Mouse (Mus musculus) bone marrow macrophage, adult 2 months (primary cell): ENCODE measurements around the gene Glul. TPM values are rescaled to one million over a fixed set of nuclear protein-coding genes. Genes with fewer than 3 reads are reported as not detected.
A peak's percentile ranks its signal among the peaks of the same experiment; 100 is the strongest.

Experiments
- H3K27ac ChIP-seq: 2 replicates; pipeline ENCODE4 v1.5.1; 2012; ENCODE audit warnings: low read depth, low read length; ENCODE audit not compliant: insufficient read depth
- H3K4me1 ChIP-seq: 2 replicates; pipeline ENCODE4 v1.6.1; 2012; ENCODE audit warnings: low read length; ENCODE audit not compliant: control insufficient read depth, insufficient read depth
- H3K4me3 ChIP-seq: 2 replicates; pipeline ENCODE4 v1.5.1; 2012; ENCODE audit warnings: mild to moderate bottlenecking, low read length, moderate library complexity; ENCODE audit not compliant: insufficient read depth
- CTCF ChIP-seq: IDR thresholded peaks from 2 replicates; pipeline ENCODE4 v1.5.1; 2012; ENCODE audit warnings: low read depth, mild to moderate bottlenecking, low read length, moderate library complexity
- POLR2A ChIP-seq: IDR thresholded peaks from 2 replicates; pipeline ENCODE4 v1.6.1; 2012; ENCODE audit warnings: mild to moderate bottlenecking, low read depth, low read length, borderline replicate concordance
- polyA plus RNA-seq: library from polyadenylated mRNA; stranded (reverse); fragments of >200 nt; gene quantifications from 2 replicates; pipeline ENCODE4 v1.2.4, GENCODE M21; 2012; ENCODE audit not compliant: missing spikeins, insufficient read depth, insufficient read length

Gene Glul
- polyA plus RNA-seq, 1 experiment, result 292 TPM

- no peak overlapping the region for H3K27ac ChIP-seq
- TF ChIP-seq CTCF (peak; percentile 65), POLR2A (no peak)
Measured at GRCm38 (mm10) chr1:153894979-153895378, 4.8 kb upstream of the Glul start.

GRCm38 (mm10) chr1:153897196-153897595, 2.5 kb upstream of the Glul start:
- TF ChIP-seq CTCF, result no peak
- TF ChIP-seq POLR2A, result no peak
- H3K4me1 ChIP-seq, result peaks cover 21% of the 10 kb centered on the region
- H3K4me3 ChIP-seq, result no peak overlapping the region
- H3K27ac ChIP-seq, result no peak overlapping the region

More at GRCm38 (mm10) chr1:153894979-153895378, 4.8 kb upstream of the Glul start:
- no peak overlapping the region for H3K4me3 ChIP-seq
- H3K4me1 ChIP-seq, result peaks cover 17% of the 10 kb centered on the region

DNA sequence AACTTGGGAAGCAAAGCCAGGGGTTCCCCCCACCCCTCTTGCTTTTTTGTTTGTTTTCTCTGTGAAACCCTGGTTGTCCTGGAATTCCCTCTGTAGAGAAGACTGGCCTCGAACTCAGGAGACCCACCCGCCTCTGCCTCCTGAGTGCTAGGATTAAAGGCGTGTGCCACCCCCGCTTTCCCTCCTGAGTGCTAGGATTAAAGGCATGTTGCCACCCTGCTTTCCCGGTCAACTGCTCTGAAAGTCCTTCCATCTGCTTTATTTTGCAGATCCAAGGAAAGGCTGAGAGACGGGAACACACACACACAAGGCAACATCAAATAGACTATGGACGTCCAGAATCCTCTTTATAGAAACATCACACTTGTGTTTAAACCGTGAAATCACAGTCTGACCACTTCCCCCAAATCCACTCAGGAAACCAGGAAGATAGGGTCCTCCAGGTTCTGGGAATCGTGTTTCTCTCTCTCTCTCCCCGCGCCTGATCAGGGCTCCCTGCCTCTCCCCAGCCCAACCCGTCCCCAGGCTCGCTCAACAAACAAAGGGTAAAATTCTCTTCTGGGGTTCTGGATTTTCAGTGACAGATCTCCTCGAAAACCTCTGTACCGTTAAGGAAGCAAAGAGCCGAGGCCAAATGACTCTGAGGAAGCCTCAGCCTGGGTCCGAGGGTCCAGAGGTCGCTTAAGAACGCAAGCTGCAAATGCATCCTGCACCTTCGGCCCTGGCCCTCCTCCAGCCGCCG, 584 bp upstream of the Glul start:
- Histone ChIP-seq H3K4me3 (peak overlapping the region; percentile 63), H3K27ac (peak overlapping the region; percentile 47), H3K4me1 (peaks cover 15% of the 10 kb centered on the region)
- TF ChIP-seq CTCF (no peak), POLR2A (no peak)

DNA sequence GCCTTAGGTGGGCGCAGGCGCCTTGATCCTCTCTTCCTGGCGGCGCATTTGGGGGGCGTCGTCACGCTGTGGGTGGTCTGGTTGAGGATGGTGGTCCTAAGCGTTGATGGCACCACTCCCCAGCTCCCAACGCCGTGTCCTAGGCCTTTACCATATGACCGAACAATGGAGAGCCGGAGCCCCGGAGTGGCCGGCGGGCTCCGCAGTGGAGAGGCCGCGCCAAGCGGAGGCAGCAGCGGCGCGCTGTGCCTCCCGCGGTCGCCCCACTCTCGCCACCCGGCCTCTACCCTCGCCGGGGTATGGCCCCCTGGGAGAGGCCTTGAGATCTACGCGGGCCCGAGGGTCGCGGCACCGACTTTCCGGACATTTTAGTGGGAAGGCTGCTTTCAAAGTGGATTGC, 637 bp downstream of the Glul start:
- Histone ChIP-seq H3K4me1 (peaks cover 9% of the 10 kb centered on the region), H3K27ac (peak overlapping the region; percentile 78), H3K4me3 (peak overlapping the region; percentile 95)
- TF ChIP-seq POLR2A, result no peak
- TF ChIP-seq CTCF, result no peak

DNA sequence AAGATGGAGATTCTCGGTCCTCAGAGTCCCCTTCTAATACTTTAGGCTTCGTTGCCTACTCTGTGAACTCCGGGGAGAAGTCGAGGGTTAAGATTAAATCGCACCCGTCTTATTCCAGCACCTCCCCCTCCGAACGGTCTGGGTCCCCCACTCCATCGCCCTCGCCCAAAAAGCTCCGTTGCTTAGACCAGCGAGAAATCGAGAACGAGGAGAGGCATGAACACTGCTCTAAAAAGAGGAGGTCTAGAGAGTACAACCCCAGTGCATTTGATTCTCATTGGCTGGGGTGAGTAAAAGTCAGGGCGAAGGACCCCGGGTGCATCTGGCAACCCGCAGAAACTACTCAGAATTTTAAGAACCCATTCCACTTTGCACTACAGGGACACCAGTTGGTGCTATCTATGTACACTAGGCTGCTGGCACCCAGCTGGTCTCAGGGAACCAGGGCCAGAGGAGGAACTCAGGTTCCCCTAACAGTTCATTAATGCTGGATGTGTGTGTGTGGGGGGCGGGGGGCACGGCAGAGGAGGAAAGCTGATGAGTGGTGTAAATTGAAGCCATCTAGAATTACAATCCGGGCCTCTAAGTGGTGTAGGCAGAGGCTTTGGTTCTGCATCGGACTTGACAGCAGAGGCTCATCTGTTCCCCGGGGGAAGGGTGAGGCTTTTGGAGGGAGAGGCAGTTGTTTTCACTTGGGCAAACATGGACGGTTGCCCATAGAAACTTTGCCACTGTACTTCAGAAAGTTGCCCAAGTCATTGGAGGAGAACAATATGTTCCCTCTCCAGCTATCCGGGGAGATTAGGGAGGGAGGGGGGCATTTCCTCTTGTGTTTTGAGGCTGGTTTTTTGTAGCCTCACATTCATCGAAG, 1.4 kb downstream of the Glul start:
- TF ChIP-seq CTCF (no peak), POLR2A (no peak)
- H3K27ac ChIP-seq, result peak overlapping the region; percentile 78

DNA sequence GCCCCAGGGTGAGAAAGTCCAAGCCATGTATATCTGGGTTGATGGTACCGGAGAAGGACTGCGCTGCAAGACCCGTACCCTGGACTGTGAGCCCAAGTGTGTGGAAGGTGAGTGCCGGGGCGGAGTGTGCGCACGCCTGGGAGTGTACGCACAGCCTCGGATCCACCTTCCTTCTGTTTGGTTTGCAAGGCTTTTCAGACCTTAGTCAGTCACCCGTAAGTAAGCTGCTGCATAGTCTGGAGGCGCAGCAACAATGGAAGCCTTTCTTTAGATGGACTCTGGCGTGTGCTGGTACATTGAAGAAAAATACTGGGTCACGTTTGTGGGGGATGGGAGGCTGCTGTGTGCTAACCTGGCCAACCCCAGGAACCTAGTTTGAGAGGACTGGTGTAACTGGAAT, 3.3 kb downstream of the Glul start:
- no peak overlapping the region for H3K4me3 ChIP-seq
- peaks cover 9% of the 10 kb centered on the region for H3K4me1 ChIP-seq
- no peak overlapping the region for H3K27ac ChIP-seq
- TF ChIP-seq CTCF (no peak), POLR2A (no peak)

More for the DNA sequence above, 1.4 kb downstream of the Glul start:
- Histone ChIP-seq H3K4me1 (peaks cover 9% of the 10 kb centered on the region), H3K4me3 (peak overlapping the region; percentile 95)

DNA sequence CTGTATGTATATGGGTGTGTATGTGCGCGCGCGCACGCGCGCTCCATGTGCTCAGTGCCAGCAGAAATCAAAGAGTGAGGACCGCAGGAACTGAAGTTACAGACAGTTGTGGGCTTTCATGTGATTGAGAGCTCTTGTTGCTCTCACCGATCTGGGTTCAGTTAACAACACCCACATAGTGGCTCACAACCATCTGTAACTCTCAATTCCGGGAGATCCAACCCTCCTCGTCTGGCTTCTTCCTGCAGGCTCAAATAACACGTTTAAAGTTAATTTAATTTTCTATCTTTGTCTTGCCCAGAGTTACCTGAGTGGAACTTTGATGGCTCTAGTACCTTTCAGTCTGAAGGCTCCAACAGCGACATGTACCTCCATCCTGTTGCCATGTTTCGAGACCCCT, 4.5 kb downstream of the Glul start:
- TF ChIP-seq CTCF (no peak), POLR2A (no peak)

GRCm38 (mm10) chr1:153905884-153906283, 6.1 kb downstream of the Glul start:
- H3K4me1 ChIP-seq, result peaks cover 17% of the 10 kb centered on the region
- TF ChIP-seq POLR2A (no peak), CTCF (no peak)
- no peak overlapping the region for H3K27ac ChIP-seq
- no peak overlapping the region for H3K4me3 ChIP-seq

More for the DNA sequence above, 4.5 kb downstream of the Glul start:
- no peak overlapping the region for H3K4me3 ChIP-seq
- H3K27ac ChIP-seq, result no peak overlapping the region
- peaks cover 4% of the 10 kb centered on the region for H3K4me1 ChIP-seq

DNA sequence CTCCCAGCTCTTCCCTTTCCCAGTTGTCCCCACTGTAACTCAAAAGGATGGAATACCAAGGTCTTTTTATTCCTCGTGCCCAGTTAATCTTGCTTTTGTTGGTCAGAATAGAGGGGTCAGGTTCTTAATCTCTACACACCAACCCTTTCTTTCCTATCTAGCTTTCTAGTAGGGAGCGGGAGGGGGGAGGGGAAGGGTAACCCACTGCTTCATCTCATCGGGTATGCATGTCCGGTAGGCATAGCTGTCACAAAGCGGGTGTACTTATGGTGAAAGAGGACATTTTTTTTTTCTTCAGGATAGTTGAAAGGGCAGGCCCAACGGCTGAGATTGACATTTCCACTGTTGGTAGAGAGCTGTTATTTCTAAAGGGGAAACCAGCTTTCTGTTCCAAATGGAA, 8.5 kb downstream of the Glul start:
- Histone ChIP-seq H3K27ac (no peak overlapping the region), H3K4me1 (peaks cover 17% of the 10 kb centered on the region), H3K4me3 (no peak overlapping the region)
- TF ChIP-seq POLR2A, result no peak
- no peak for TF ChIP-seq CTCF

DNA sequence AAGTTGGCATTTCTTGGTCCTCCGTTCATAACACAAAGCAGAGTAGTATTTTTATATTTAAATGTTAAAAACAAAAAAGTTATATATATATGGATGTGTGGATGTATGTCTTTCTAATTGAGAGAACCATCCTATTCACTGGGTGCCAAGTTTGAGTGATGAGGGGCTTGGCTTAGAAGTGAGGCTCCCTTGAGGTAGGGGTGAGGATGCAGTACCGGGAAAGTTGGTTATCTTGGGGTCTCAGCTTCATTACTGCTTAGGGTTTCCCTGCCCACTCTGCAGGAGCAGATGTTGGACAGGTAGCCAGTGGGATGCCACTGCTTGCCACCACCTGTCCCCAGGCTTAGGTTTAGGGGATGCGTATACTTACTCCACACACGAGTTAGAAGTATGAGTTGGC, 9.0 kb downstream of the Glul start:
- Histone ChIP-seq H3K27ac (no peak overlapping the region), H3K4me1 (peaks cover 20% of the 10 kb centered on the region), H3K4me3 (no peak overlapping the region)
- TF ChIP-seq CTCF, result no peak
